Mouse (Mus musculus): Measurements from ENCODE around the gene Usp46. TPM values are rescaled to one million over a fixed set of nuclear protein-coding genes. Genes with fewer than 3 reads are reported as not detected.

The Usp46 gene
- 12.6 TPM for polyA plus RNA-seq (2015; fragmentation: Illumina TruSeq; extraction: RNeasy Lipid Tissue Mini Kit (QIAGEN cat#74804); ENCODE audit: insufficient read depth, low replicate concordance)

GRCm38 (mm10) chr5:74067831-74068713 lies at the start of gene Usp46:
TSS of gene Usp46 (minus strand) at chr5:74068431.

Other genes with a start within 250 kb of the Usp46 start
- gene Rasl11b, start 126.9 kb upstream of the Usp46 start, polyA plus RNA-seq (2015; fragmentation: Illumina TruSeq; extraction: RNeasy Lipid Tissue Mini Kit (QIAGEN cat#74804); ENCODE audit: insufficient read depth, low replicate concordance) = 7.4 TPM

All from spleen, adult 10 weeks (tissue).